Mouse (Mus musculus): Measurements from ENCODE around the gene St5.

DNA sequence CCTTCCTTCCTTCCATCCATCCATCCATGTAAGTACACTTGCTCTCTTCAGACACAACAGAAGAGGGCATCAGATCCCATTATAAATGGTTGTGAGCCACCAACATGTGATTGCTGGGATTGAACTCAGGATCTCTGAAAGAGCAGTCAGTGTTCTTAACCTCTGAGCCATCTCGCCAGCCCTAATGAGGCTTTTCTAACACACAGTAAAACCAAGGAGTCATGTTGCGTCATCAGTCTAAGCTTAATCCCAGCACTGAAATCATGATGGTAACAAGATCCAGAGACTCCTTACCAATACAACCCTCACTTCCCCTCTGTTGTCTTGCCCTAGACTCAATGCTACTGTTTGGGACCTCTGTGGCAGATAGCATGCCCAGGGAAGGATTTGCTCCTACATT lies 157.2 kb downstream of the St5 start:
- TF ChIP-seq EP300 (IDR thresholded peaks at IDR 0.05; ENCODE audit: low read depth in 1 of 2, low read length in 2 of 2) = no peak
- TF ChIP-seq POLR2AphosphoS5 (IDR thresholded peaks at IDR 0.05; ENCODE audit: borderline replicate concordance, low read depth, low read length) = no peak
- TF ChIP-seq NELFE (IDR thresholded peaks at IDR 0.05; ENCODE audit: low read depth, low read length) = no peak
- no peak for TF ChIP-seq POLR2A (IDR thresholded peaks at IDR 0.05; ENCODE audit: control insufficient read depth in 1 of 2, insufficient read depth in 1 of 2, low read depth in 1 of 2, low read length in 2 of 2, poor library complexity in 1 of 2)
- TF ChIP-seq TCF12 (IDR thresholded peaks at IDR 0.05; ENCODE audit: low read depth, low read length) = no peak
- TF ChIP-seq UBTF (IDR thresholded peaks at IDR 0.05; ENCODE audit: borderline replicate concordance, insufficient read depth, low read depth, low read length) = no peak
- no peak for TF ChIP-seq MAZ (IDR thresholded peaks at IDR 0.05; ENCODE audit: low read depth, low read length)
- no peak for TF ChIP-seq CTCF (IDR thresholded peaks at IDR 0.05 in 2 of 3, conservative IDR thresholded peaks at IDR 0.05 in 1 of 3; ENCODE audit: control insufficient read depth in 1 of 3, insufficient read depth in 1 of 3, low read depth in 2 of 3, low read length in 3 of 3, poor library complexity in 1 of 3, severe bottlenecking in 1 of 3)
- no peak for TF ChIP-seq MAFK (IDR thresholded peaks at IDR 0.05; ENCODE audit: borderline replicate concordance, low read depth, low read length)
- TF ChIP-seq CHD1 (IDR thresholded peaks at IDR 0.05; ENCODE audit: low read depth, low read length) = no peak
- no peak for TF ChIP-seq ELF1 (IDR thresholded peaks at IDR 0.05; ENCODE audit: low read depth, low read length)
- TF ChIP-seq GATA1 (IDR thresholded peaks at IDR 0.05; ENCODE audit: low read depth, low read length) = no peak
- TF ChIP-seq MYB (IDR thresholded peaks at IDR 0.05; ENCODE audit: low read depth, low read length) = no peak
